16 mouse cellular contexts compared by ENCODE assay signal in genomic region chr17:30510171-30510570, GRCm38 (mm10).
DNase-seq lines count a peak whose midpoint lies in the region; ATAC-seq and TF ChIP-seq lines count a peak whose summit lies in the region.
"Had no signal": no experiment of that assay in that cellular context is flagged by ENCODE, and none has a peak within 500 bp of the region (broad histone marks: within the 10 kb centered on the region; RNA-seq: fewer than 3 reads in every experiment).

No protein-coding gene starts in this region.

- 61% methylated on average over 6 of the region's 6 CpGs for WGBS in heart, embryonic 10.5 days
- 76% methylated on average over 6 of the region's 6 CpGs for WGBS in lung, postnatal 0 days

- peaks cover under 1% of the 10 kb centered on the region; the same call in 1 of the 2 replicates for H3K36me3 ChIP-seq in heart, embryonic 10.5 days
- 0 out of 2 replicates have a peak, but pooled peaks cover 4% of the 10 kb centered on the region for H3K36me3 ChIP-seq in lung, postnatal 0 days (ENCODE audit: insufficient read depth, low read length)
- H3K36me3 ChIP-seq: embryonic facial prominence, embryonic 13.5 days; neural tube, embryonic 12.5 days; stomach, embryonic 15.5 days had no signal

- no peak overlapping the region for H3K9ac ChIP-seq in lung, postnatal 0 days (replicated peaks; ENCODE audit: low read depth)
- H3K9ac ChIP-seq: embryonic facial prominence, embryonic 13.5 days; heart, embryonic 13.5 days; liver, embryonic 14.5 days; neural tube, embryonic 12.5 days; stomach, embryonic 15.5 days had no signal

- H3K9me3 ChIP-seq in heart, embryonic 10.5 days = no peaks in the 10 kb centered on the region
- H3K9me3 ChIP-seq in lung, postnatal 0 days (ENCODE audit: low read length) = no peaks in the 10 kb centered on the region
- H3K9me3 ChIP-seq: embryonic facial prominence, embryonic 13.5 days; heart, embryonic 13.5 days; megakaryocyte, embryonic 14.5 days; neural tube, embryonic 12.5 days; stomach, embryonic 15.5 days had no signal

- no peaks in the 10 kb centered on the region for H3K27me3 ChIP-seq in heart, embryonic 10.5 days (ENCODE audit: insufficient read depth, poor library complexity, severe bottlenecking)
- H3K27me3 ChIP-seq in lung, postnatal 0 days (replicated peaks; ENCODE audit: insufficient read depth, low read length) = no peaks in the 10 kb centered on the region
- H3K27me3 ChIP-seq: embryonic facial prominence, embryonic 13.5 days; heart, embryonic 13.5 days; megakaryocyte, embryonic 14.5 days; neural tube, embryonic 12.5 days; stomach, embryonic 15.5 days had no signal

- intact Hi-C loops in heart, postnatal 14 days (cut with DNase I) = loop anchor here (10.0 kb wide), 1 partner anchor 305 kb away; no protein-coding TSS in a partner anchor

- 0 out of 2 replicates have a peak overlapping the region, but pooled peaks have one; percentile 62 for H3K27ac ChIP-seq in heart, embryonic 10.5 days
- H3K27ac ChIP-seq in lung, postnatal 0 days (ENCODE audit: low read length) = no peak overlapping the region
- H3K27ac ChIP-seq: embryonic facial prominence, embryonic 13.5 days; heart, embryonic 13.5 days; liver, embryonic 14.5 days; neural tube, embryonic 12.5 days; stomach, embryonic 15.5 days had no signal

- no peak for ATAC-seq in lung, postnatal 0 days
- ATAC-seq in megakaryocyte-erythroid progenitor cell, adult 5-6 weeks (replicated peaks; ENCODE audit: low FRiP score, low TSS enrichment, poor library complexity, severe bottlenecking) = no peak
- ATAC-seq: intestine, embryonic 16.5 days had no signal

- peaks cover 38% of the 10 kb centered on the region for H3K4me1 ChIP-seq in heart, embryonic 10.5 days
- no peaks in the 10 kb centered on the region for H3K4me1 ChIP-seq in lung, postnatal 0 days (ENCODE audit: insufficient read depth, low read depth, low read length)
- H3K4me1 ChIP-seq: stomach, embryonic 15.5 days had no signal

- TF ChIP-seq EP300 in lung, postnatal 0 days (IDR thresholded peaks at IDR 0.05) = no peak

- DNase-seq in heart, embryonic 10.5 days (ENCODE audit: low spot score) = no peak
- DNase-seq in heart, postnatal 14 days = no peak
- no peak for DNase-seq in lung, postnatal 0 days (ENCODE audit: low spot score)
- DNase-seq in lung, postnatal 10 days = no peak
- peak; percentile 44 for DNase-seq in R1 (ENCODE audit: low read depth, low spot score)
- peak; percentile 90 to 93 for DNase-seq in cerebellum, postnatal 14 days
- no peak for DNase-seq in adrenal gland, adult 18-20 months (ENCODE audit: low spot score in 2 of 2)
- DNase-seq: right cerebral cortex, postnatal 14 days had no signal

- H3K4me2 ChIP-seq in lung, postnatal 0 days (replicated peaks; ENCODE audit: low read depth, low read length) = no peak overlapping the region
- H3K4me2 ChIP-seq: embryonic facial prominence, embryonic 13.5 days; heart, embryonic 13.5 days; neural tube, embryonic 12.5 days; stomach, embryonic 15.5 days had no signal

- H3K4me3 ChIP-seq in heart, embryonic 10.5 days = no peak overlapping the region
- H3K4me3 ChIP-seq in lung, postnatal 0 days (ENCODE audit: low read depth, low read length) = no peak overlapping the region
- H3K4me3 ChIP-seq: embryonic facial prominence, embryonic 13.5 days; heart, embryonic 13.5 days; neural tube, embryonic 12.5 days; stomach, embryonic 15.5 days had no signal

- TF ChIP-seq CTCF in lung, postnatal 0 days (IDR thresholded peaks at IDR 0.05) = peak; percentile 43

Comparison
In these comparisons a context has a peak if more than half of its experiments do, and no peak if none do; other contexts are left out.
1. DNase-seq: peak in R1 (single experiment) and cerebellum, postnatal 14 days (2 of 2); none in heart, embryonic 10.5 days (single experiment), heart, postnatal 14 days (0 of 2), lung, postnatal 0 days (single experiment), lung, postnatal 10 days (single experiment) and adrenal gland, adult 18-20 months (0 of 2).